Mouse (Mus musculus) brain, embryonic 14.5 days (tissue): ENCODE results near the gene Mnd1.

Experiments
- CTCF ChIP-seq: fragments of 200-500 bp; IDR thresholded peaks from 2 replicates; pipeline ENCODE4 v1.5.1; 2012; ENCODE audit warnings: inconsistent platforms, mild to moderate bottlenecking, moderate library complexity, borderline replicate concordance; ENCODE audit not compliant: insufficient read depth, insufficient read length; ENCODE audit errors: extremely low read depth
- POLR2A ChIP-seq: fragments of 200-500 bp; IDR thresholded peaks from 2 replicates; pipeline ENCODE4 v1.6.1; 2012; ENCODE audit warnings: mild to moderate bottlenecking, inconsistent platforms, borderline replicate concordance; ENCODE audit not compliant: poor library complexity, insufficient read depth, insufficient read length, severe bottlenecking; ENCODE audit errors: extremely low read depth

GRCm38 (mm10) chr3:84061523-84062453, 93.8 kb downstream of the Mnd1 start:
- TF ChIP-seq CTCF (no peak), POLR2A (no peak)
